In genomic region chr16:44484079-44484478, GRCm38 (mm10) we compare ENCODE assay signal across 9 mouse cellular contexts.
DNase-seq lines count a peak whose midpoint lies in the region; ATAC-seq lines count a peak whose summit lies in the region.
"Had no signal": no experiment of that assay in that cellular context is flagged by ENCODE, and none has a peak within 500 bp of the region (broad histone marks: within the 10 kb centered on the region; RNA-seq: fewer than 3 reads in every experiment).

No protein-coding gene starts in this region.

- no peak overlapping the region for H3K9ac ChIP-seq in lung, embryonic 16.5 days (ENCODE audit: low read length)

- H3K27ac ChIP-seq in lung, embryonic 16.5 days (ENCODE audit: low read length): peak overlapping the region; percentile 4; the same call in 1 of the 2 replicates
- H3K27ac ChIP-seq: macrophage had no signal

- H3K27me3 ChIP-seq in lung, embryonic 16.5 days (ENCODE audit: control insufficient read depth, insufficient read depth, low read depth, low read length): no peaks in the 10 kb centered on the region

- intact Hi-C loops in gastrocnemius, postnatal 14 days (cut with DNase I; ENCODE audit: low total_unique reads): loop anchor here (2.0 to 10.0 kb wide), 2 partner anchors 163 to 221 kb away; no protein-coding TSS in a partner anchor

- DNase-seq in CD4-positive helper T cell, adult 2 months (ENCODE audit: low read depth, low spot score): peak; percentile 54
- peak; percentile 32 for DNase-seq in T-cell, adult 2 months (ENCODE audit: low spot score)
- peak; percentile 87 to 92 for DNase-seq in cerebellum, postnatal 4 days (ENCODE audit: low spot score in 2 of 2)
- peak; percentile 68 for DNase-seq in gastrocnemius, postnatal 14 days
- DNase-seq in layer of hippocampus, adult 18-20 months (ENCODE audit: low spot score in 2 of 2): peak; percentile 70 to 94
- DNase-seq in right cerebral cortex, adult 18-20 months: peak; percentile 71
- DNase-seq in urinary bladder, postnatal 4 days (ENCODE audit: low spot score in 2 of 2): peak; percentile 64 to 84

- no peaks in the 10 kb centered on the region for H3K9me3 ChIP-seq in lung, embryonic 16.5 days (ENCODE audit: control insufficient read depth, low read length)

- no peak overlapping the region for H3K4me3 ChIP-seq in lung, embryonic 16.5 days (ENCODE audit: low read length)

- peaks cover 6% of the 10 kb centered on the region for H3K36me3 ChIP-seq in lung, embryonic 16.5 days (ENCODE audit: control insufficient read depth, insufficient read depth, low read length)

- 3% methylated on average over 7 of the region's 7 CpGs for WGBS in lung, embryonic 16.5 days

- ATAC-seq in lung, embryonic 16.5 days (ENCODE audit: low read depth): no peak

- peaks cover 22% of the 10 kb centered on the region for H3K4me1 ChIP-seq in lung, embryonic 16.5 days (replicated peaks; ENCODE audit: control insufficient read depth, insufficient read depth, low read length)

- no peak overlapping the region for H3K4me2 ChIP-seq in lung, embryonic 16.5 days (ENCODE audit: low read depth, low read length)

Comparison
In these comparisons a context has a peak if more than half of its experiments do, and no peak if none do; other contexts are left out.
1. DNase-seq: peak in every context shown above with its lines; median percentile 90 in cerebellum, postnatal 4 days; 82 in layer of hippocampus, adult 18-20 months; 74 in urinary bladder, postnatal 4 days; 71 in right cerebral cortex, adult 18-20 months; 68 in gastrocnemius, postnatal 14 days; 54 in CD4-positive helper T cell, adult 2 months; 32 in T-cell, adult 2 months.